Mouse (Mus musculus) heart, adult 8-10 months (tissue): ENCODE data around the gene Gm49321. TPM values are rescaled to one million over a fixed set of nuclear protein-coding genes. Genes with fewer than 3 reads are reported as not detected.
A peak's percentile ranks its signal among the peaks of the same experiment; 100 is the strongest.

Experiments used
- DNase-seq: peaks from one replicate; pipeline ENCODE4 v3.0.0; 2022; ENCODE audit warnings: low spot score
- total RNA-seq, 4 experiments: library from RNA; stranded (reverse); gene quantifications; 2 replicates each; pipeline ENCODE4 v1.2.4; 2022

Gene Gm49321
- total RNA-seq, 4 experiments from 2014 or later, result 5.1 to 10.5 (median 6.7) TPM

- no peak for DNase-seq
Measured at GRCm38 (mm10) chr12:73948415-73948814, 11.0 kb downstream of the Gm49321 start.

GRCm38 (mm10) chr12:73949318-73950058, 12.0 kb downstream of the Gm49321 start:
- DNase-seq, result peak; percentile 27

DNA sequence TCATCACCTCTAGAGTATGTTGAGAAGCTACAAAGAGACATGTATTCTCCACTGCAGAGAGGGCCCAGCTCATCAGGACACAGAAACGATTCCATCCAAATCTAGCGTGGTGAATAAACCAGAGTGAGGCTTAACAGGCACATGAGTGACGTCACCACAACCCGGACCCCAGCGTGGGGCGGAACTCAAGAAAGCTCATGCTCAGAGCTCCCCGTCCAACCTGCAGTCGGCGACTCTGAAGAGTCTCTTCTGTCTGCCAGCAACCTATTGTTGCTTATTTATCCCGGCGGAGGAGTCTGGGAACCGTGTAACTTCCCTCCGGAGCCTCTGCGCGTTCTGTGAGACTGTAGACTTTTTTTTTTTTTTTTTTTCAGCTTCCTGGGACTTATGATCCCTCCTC, 15.4 kb downstream of the Gm49321 start:
- no peak for DNase-seq

DNA sequence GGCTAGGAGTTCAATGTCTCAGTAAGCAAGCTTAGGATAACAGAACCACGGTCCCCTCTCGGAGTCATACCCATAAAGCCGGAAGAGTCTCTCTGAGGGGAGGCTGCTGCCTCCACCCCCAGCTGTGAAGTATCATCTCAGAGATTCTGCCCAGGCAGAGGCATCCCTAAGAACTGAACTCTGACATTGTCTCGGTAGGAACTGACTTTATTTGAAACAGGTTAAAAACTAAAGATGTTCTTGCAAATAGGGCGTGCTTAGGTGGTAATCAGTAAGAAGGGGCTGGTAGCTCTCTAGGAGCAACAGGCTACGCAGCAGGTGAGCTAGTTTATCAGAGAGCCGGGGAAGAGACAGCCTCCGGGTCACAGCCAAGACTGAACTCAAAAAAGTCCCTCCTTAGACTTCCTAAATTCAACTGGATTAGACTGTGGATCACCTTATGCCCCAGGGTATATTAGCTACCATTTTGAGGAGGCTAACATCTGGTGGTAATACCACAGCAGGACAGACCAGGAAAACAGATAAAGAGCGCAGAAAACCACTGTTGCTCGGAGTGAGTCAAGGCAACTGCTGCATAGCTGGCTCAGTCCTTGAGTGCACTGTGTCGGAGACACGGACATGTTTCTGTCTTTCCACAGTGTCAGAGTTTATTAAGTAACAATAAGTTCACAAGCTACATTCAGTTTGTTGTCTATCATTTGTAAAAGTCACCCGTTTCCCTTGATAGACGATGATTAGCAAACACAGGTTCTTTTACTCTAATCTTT, 16.1 kb downstream of the Gm49321 start:
- DNase-seq, result no peak

DNA sequence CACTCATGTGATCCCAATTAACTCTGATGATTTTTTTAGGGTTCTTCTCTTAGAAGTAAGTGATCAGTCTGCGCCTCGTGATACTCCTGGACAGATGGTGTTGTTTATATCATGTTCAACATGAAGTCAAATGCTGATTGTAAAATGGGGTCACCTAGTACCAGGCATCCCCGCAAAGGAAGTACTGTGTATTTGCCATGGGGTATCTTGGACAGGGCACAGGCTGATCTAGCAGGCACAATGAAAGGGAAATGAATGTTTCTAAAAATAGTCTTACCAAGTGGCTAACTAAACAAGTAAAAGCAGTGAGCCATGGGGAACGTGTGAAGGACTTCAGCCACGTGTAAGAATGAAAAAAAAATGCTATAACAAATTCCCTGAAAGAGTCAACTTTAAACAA, 17.3 kb downstream of the Gm49321 start:
- DNase-seq, result no peak

GRCm38 (mm10) chr12:73957676-73958075, 20.2 kb downstream of the Gm49321 start:
- no peak for DNase-seq

- no peak for DNase-seq
Measured at GRCm38 (mm10) chr12:73958830-73959229, 21.4 kb downstream of the Gm49321 start.

DNA sequence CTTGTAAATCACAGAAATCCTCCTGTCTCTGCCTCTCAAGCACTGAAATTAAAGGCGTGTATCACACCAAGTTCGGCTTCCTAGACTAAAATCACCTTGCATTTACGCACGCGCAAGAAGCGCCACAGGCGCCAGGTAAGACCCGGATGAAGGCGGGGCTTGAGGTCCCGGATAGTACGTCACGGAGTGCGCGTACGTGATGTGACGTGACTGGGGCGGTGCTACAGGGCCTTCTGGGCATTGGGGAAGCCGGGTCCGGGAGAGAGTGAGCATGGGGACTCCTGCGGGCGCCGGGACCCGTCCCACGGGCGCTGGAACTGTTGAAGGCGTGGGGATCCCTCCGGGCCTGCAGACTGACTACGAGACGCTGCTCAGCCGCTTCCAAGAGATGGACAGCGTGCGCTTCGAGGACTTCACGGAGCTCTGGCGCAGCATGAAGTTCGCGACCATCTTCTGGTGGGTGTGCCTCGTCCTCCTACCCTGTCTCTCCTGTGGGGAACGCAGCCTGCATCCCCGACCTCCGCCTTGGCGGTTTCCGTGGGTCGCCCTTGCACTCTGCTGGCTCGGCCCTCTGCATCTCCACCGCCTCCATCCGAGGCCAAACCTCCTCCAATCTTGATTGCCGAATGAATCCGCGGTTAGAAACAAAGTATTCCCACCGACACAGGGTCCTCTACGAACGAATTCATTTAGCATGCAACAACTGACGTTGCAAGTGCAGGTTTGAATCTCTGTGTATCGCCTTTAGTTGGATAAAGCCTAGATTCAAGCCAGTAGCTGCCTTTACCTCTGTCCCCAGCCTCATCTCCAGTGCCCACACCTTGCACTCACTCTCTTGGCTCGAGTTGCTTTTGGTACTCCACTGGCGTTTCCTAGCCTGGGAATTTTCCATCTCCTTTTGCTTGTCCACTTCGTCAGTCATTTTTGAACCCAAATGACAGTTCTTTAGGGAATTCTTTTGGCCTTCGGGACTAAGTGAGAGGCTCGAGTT, 27.1 kb downstream of the Gm49321 start, which contains the start of gene Snapc1:
TSS of gene Snapc1 (plus strand) at position 191 of the 991 bp plus-strand sequence.
- peak; percentile 96 for DNase-seq

GRCm38 (mm10) chr12:73969142-73969541, 31.7 kb downstream of the Gm49321 start:
- DNase-seq, result no peak

- DNase-seq, result no peak
Measured at GRCm38 (mm10) chr12:73974584-73974983, 37.1 kb downstream of the Gm49321 start.

GRCm38 (mm10) chr12:73978144-73978543, 40.7 kb downstream of the Gm49321 start:
- no peak for DNase-seq

DNA sequence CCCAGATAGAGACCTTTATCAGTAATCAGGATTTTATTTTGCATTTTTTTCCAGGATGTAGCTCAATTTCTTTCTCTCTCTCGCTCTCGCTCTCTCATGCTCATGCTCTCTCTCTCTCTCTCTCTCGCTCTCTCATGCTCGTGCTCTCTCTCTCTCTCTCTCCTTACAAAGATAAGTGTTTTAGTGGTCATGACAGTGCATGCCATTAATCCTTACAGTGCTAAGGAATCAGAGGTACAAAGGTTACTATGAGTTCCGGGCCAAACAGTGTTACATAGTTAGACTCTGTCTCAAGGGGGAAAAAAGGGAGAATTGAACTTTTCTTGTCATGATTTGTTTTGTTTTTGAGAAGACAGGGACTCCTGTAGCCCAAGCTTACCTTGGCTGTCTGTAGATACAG, 42.2 kb downstream of the Gm49321 start:
- no peak for DNase-seq

DNA sequence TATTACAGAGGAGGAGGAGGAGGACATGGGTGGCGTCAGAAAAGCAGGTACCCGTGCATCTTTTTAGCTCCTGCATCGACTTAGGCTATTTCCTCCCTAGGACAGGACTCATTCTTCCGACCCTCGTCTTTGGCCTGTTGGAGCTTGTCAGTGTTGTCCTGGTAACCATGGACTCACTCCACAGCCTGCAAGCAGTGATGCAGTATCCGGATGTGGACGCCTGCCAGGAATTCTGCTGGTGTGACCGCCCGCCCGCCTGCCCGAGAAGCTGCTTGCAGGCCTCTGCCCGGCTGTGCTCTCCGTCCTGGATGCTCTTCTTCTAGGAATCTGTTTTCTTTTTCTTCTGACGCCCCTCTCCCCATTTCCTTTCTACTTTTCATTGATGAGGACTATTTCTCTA, 45.1 kb downstream of the Gm49321 start:
- DNase-seq, result peak; percentile 54

GRCm38 (mm10) chr12:73986299-73986698, 48.8 kb downstream of the Gm49321 start:
- no peak for DNase-seq

DNA sequence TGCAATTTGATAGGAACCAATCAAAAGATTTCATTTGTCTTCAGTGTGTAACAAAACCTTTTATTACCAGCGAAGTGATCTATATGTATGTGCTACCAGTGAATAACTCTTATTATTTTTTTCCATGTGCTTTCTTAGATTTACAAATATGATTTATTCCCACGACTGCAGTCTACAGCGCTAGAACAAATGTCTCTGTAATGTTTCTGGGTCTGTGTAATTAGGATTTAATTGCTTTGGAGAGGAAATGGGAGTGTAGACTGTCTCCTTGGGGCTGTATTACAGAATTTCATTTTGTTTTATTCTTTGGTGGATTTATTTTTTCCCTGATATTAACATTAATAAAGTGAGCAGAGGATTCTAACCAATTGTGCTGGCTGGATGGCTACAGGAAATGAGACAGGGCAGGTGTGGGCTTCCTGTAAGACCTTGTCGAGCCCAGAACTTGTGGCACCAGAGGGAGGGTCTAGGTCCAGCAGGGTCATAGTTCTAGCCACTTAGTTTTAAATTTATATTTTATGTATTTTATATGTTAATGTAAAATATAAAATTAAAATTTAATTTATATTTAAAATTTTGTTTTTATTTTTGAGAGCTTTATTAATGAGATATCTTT, 51.0 kb downstream of the Gm49321 start:
- DNase-seq, result no peak

- DNase-seq, result peak; percentile 53
Measured at GRCm38 (mm10) chr12:73989594-73989993, 52.1 kb downstream of the Gm49321 start.

DNA sequence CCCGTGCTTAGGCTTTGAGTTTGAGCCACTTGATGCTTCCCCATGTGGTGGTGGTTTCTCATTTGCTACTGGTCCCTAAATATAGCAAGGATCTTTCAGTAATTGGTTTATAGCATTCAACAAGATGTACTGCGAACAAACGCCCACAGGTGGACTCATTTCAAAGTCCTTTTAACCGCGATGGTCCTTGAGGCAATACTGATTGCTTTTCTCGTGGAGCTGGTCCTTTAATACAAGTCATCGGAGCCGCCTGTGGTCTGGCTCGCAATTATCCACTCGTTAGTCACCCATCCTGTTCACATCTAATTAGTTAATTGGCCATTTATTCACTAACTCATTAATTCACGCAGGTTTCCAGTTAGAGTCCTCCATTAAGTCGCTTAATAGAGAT, 59.4 kb downstream of the Gm49321 start:
- DNase-seq, result no peak

DNA sequence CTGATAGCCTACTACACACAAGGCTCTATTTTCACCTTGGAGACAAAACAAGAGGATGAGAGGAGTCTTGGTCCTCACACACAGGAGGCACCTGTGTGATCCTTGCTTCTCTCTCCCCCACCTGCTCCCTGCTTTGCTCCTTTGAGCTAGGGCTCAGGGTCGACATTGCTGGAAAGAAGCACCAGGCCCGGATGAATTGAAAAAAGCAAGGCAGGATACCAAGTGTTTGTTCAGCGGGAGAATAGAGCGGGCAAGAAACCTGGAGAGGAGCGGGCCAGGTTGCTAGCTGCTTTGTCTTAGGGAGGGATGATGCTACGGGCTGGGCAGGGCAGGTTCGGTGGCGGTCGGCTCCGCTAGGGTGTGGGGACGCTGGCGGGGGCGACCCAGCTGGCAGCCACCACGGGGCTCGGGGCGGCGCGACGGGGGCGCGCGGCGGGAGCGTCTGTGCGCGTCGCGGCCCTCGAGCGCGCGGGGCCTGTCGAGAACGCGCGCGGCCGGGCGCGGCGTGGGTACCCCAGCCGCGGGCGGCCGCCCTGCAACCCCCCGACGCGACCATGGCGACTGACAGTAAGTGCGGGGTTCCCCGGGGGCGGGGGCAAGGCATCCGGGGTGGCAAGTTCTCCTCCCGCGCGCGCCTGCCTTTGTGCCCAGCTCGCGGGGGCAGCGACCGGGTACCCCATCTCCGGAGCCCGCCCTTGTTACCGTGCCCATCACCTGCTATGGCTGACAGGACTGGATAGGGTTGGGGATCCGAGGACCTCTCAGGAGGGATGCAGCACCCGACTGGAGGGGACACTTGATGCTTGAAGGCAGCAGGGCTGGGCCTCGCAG, 60.1 kb downstream of the Gm49321 start, which contains the start of gene Syt16:
TSS of gene Syt16 (plus strand) at position 365 of the 831 bp plus-strand sequence.
- DNase-seq, result no peak

DNA sequence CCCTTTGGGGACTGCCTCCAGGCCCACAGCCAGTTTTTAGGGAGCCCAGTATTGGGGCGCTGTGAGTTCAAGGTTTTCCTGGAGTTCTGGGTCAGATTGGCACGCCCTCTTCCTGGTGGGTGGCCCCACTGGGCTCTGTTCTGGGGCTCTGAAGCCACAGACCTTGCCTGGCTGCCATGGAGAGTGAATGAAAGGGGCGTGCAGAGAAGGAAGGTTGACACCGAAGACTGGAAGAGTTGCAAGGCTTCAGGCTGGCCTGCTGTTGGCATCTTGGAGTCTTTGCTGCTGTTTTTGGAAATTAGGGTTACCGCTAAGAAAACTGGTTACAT, 60.6 kb downstream of the Gm49321 start:
- no peak for DNase-seq

GRCm38 (mm10) chr12:74002449-74002848, 65.0 kb downstream of the Gm49321 start:
- DNase-seq, result no peak
